Mouse (Mus musculus): ENCODE measurements around the gene Depp1. TPM values are rescaled to one million over a fixed set of nuclear protein-coding genes. Genes with fewer than 3 reads are reported as not detected.

Gene Depp1
- polyA plus RNA-seq, 1 experiment from 2014 or later: 38.5 TPM

- no peak overlapping the region for H3K4me2 ChIP-seq (replicated peaks; ENCODE audit: low read depth, low read length)
- ATAC-seq (ENCODE audit: low FRiP score, low TSS enrichment): no peak; the same call in 1 of the 2 replicates
- no peaks in the 10 kb centered on the region for H3K9me3 ChIP-seq (ENCODE audit: low read length)
- WGBS: 57% methylated on average over 3 of the region's 3 CpGs
- no peaks in the 10 kb centered on the region for H3K36me3 ChIP-seq (ENCODE audit: insufficient read depth, low read length)
- H3K4me1 ChIP-seq (ENCODE audit: insufficient read depth, low read length): no peaks in the 10 kb centered on the region
- H3K27ac ChIP-seq (ENCODE audit: low read length): no peak overlapping the region
- no peaks in the 10 kb centered on the region for H3K27me3 ChIP-seq (ENCODE audit: insufficient read depth, low read length)
- no peak overlapping the region for H3K9ac ChIP-seq (replicated peaks; ENCODE audit: low read length)
- no peak overlapping the region for H3K4me3 ChIP-seq (ENCODE audit: low read length)
Observed at GRCm38 (mm10) chr6:116644335-116644734, 6.1 kb upstream of the Depp1 start.

GRCm38 (mm10) chr6:116647763-116648162 is 2.6 kb upstream of the Depp1 start:
- no peak overlapping the region for H3K27ac ChIP-seq (ENCODE audit: low read length)

GRCm38 (mm10) chr6:116649811-116650210 is 598 bp upstream of the Depp1 start:
- Histone ChIP-seq H3K36me3 (ENCODE audit: insufficient read depth, low read length) (no peaks in the 10 kb centered on the region), H3K27ac (ENCODE audit: low read length) (no peak overlapping the region), H3K4me1 (ENCODE audit: insufficient read depth, low read length) (peaks cover 4% of the 10 kb centered on the region; the same call in 1 of the 2 replicates), H3K27me3 (ENCODE audit: insufficient read depth, low read length) (no peaks in the 10 kb centered on the region), H3K4me3 (ENCODE audit: low read length) (no peak overlapping the region), H3K9ac (replicated peaks; ENCODE audit: low read length) (no peak overlapping the region), H3K4me2 (replicated peaks; ENCODE audit: low read depth, low read length) (no peak overlapping the region), H3K9me3 (ENCODE audit: low read length) (no peaks in the 10 kb centered on the region)
- no peak for ATAC-seq (ENCODE audit: low FRiP score, low TSS enrichment)
- 84% methylated on average over 7 of the region's 7 CpGs for WGBS

More at GRCm38 (mm10) chr6:116647763-116648162, 2.6 kb upstream of the Depp1 start:
- no peaks in the 10 kb centered on the region for H3K36me3 ChIP-seq (ENCODE audit: insufficient read depth, low read length)
- H3K9ac ChIP-seq (replicated peaks; ENCODE audit: low read length): no peak overlapping the region
- 44% methylated on average over 12 of the region's 12 CpGs for WGBS
- peak; percentile 84 for ATAC-seq (ENCODE audit: low FRiP score, low TSS enrichment)
- H3K9me3 ChIP-seq (ENCODE audit: low read length): no peaks in the 10 kb centered on the region
- H3K4me1 ChIP-seq (ENCODE audit: insufficient read depth, low read length): peaks cover 4% of the 10 kb centered on the region; the same call in 1 of the 2 replicates
- H3K27me3 ChIP-seq (ENCODE audit: insufficient read depth, low read length): no peaks in the 10 kb centered on the region
- no peak overlapping the region for H3K4me2 ChIP-seq (replicated peaks; ENCODE audit: low read depth, low read length)
- H3K4me3 ChIP-seq (ENCODE audit: low read length): no peak overlapping the region

GRCm38 (mm10) chr6:116651437-116652118 is 1.2 kb downstream of the Depp1 start:
- WGBS: 63% methylated on average over 19 of the region's 20 CpGs
- H3K9me3 ChIP-seq (ENCODE audit: low read length): no peaks in the 10 kb centered on the region
- no peak for ATAC-seq (ENCODE audit: low FRiP score, low TSS enrichment)
- H3K9ac ChIP-seq (replicated peaks; ENCODE audit: low read length): peak overlapping the region; percentile 24
- peak overlapping the region; percentile 31 for H3K4me2 ChIP-seq (replicated peaks; ENCODE audit: low read depth, low read length)
- H3K4me3 ChIP-seq (ENCODE audit: low read length): peak overlapping the region; percentile 31
- no peak overlapping the region for H3K27ac ChIP-seq (ENCODE audit: low read length)
- no peaks in the 10 kb centered on the region for H3K36me3 ChIP-seq (ENCODE audit: insufficient read depth, low read length)
- no peaks in the 10 kb centered on the region for H3K27me3 ChIP-seq (ENCODE audit: insufficient read depth, low read length)
- peaks cover 4% of the 10 kb centered on the region; the same call in 1 of the 2 replicates for H3K4me1 ChIP-seq (ENCODE audit: insufficient read depth, low read length)

GRCm38 (mm10) chr6:116653191-116653590 is 2.8 kb downstream of the Depp1 start:
- H3K4me1 ChIP-seq (ENCODE audit: insufficient read depth, low read length): peaks cover 4% of the 10 kb centered on the region; the same call in 1 of the 2 replicates
- no peak for ATAC-seq (ENCODE audit: low FRiP score, low TSS enrichment)
- no peaks in the 10 kb centered on the region for H3K9me3 ChIP-seq (ENCODE audit: low read length)
- H3K9ac ChIP-seq (replicated peaks; ENCODE audit: low read length): no peak overlapping the region
- no peak overlapping the region for H3K4me3 ChIP-seq (ENCODE audit: low read length)
- H3K27ac ChIP-seq (ENCODE audit: low read length): no peak overlapping the region
- no peak overlapping the region for H3K4me2 ChIP-seq (replicated peaks; ENCODE audit: low read depth, low read length)
- no peaks in the 10 kb centered on the region for H3K27me3 ChIP-seq (ENCODE audit: insufficient read depth, low read length)
- 68% methylated on average over 3 of the region's 3 CpGs for WGBS
- H3K36me3 ChIP-seq (ENCODE audit: insufficient read depth, low read length): no peaks in the 10 kb centered on the region

- Histone ChIP-seq H3K4me1 (ENCODE audit: insufficient read depth, low read length) (peaks cover 4% of the 10 kb centered on the region; the same call in 1 of the 2 replicates), H3K27me3 (ENCODE audit: insufficient read depth, low read length) (no peaks in the 10 kb centered on the region), H3K4me3 (ENCODE audit: low read length) (no peak overlapping the region), H3K9ac (replicated peaks; ENCODE audit: low read length) (no peak overlapping the region), H3K36me3 (ENCODE audit: insufficient read depth, low read length) (no peaks in the 10 kb centered on the region), H3K4me2 (replicated peaks; ENCODE audit: low read depth, low read length) (no peak overlapping the region), H3K9me3 (ENCODE audit: low read length) (no peaks in the 10 kb centered on the region), H3K27ac (ENCODE audit: low read length) (no peak overlapping the region)
- 60% methylated on average over 9 of the region's 9 CpGs for WGBS
- ATAC-seq (ENCODE audit: low FRiP score, low TSS enrichment): peak; percentile 74
Observed at GRCm38 (mm10) chr6:116653684-116654454, 3.5 kb downstream of the Depp1 start.

GRCm38 (mm10) chr6:116663364-116663763 is 13.0 kb downstream of the Depp1 start:
- no peak for ATAC-seq (ENCODE audit: low FRiP score, low TSS enrichment)
- Histone ChIP-seq H3K4me2 (replicated peaks; ENCODE audit: low read depth, low read length) (no peak overlapping the region), H3K4me1 (ENCODE audit: insufficient read depth, low read length) (no peaks in the 10 kb centered on the region), H3K9ac (replicated peaks; ENCODE audit: low read length) (no peak overlapping the region), H3K27me3 (ENCODE audit: insufficient read depth, low read length) (no peaks in the 10 kb centered on the region), H3K27ac (ENCODE audit: low read length) (no peak overlapping the region), H3K36me3 (ENCODE audit: insufficient read depth, low read length) (no peaks in the 10 kb centered on the region), H3K9me3 (ENCODE audit: low read length) (no peaks in the 10 kb centered on the region), H3K4me3 (ENCODE audit: low read length) (no peak overlapping the region)
- 83% methylated on average over 2 of the region's 2 CpGs for WGBS

GRCm38 (mm10) chr6:116664031-116664430 is 13.6 kb downstream of the Depp1 start:
- Histone ChIP-seq H3K9ac (replicated peaks; ENCODE audit: low read length) (no peak overlapping the region), H3K27ac (ENCODE audit: low read length) (no peak overlapping the region), H3K4me2 (replicated peaks; ENCODE audit: low read depth, low read length) (no peak overlapping the region), H3K27me3 (ENCODE audit: insufficient read depth, low read length) (no peaks in the 10 kb centered on the region), H3K36me3 (ENCODE audit: insufficient read depth, low read length) (no peaks in the 10 kb centered on the region), H3K4me3 (ENCODE audit: low read length) (no peak overlapping the region), H3K9me3 (ENCODE audit: low read length) (no peaks in the 10 kb centered on the region), H3K4me1 (ENCODE audit: insufficient read depth, low read length) (no peaks in the 10 kb centered on the region)
- WGBS: 86% methylated on average over 6 of the region's 6 CpGs
- ATAC-seq (ENCODE audit: low FRiP score, low TSS enrichment): no peak

GRCm38 (mm10) chr6:116664830-116665229 is 14.4 kb downstream of the Depp1 start:
- no peaks in the 10 kb centered on the region for H3K36me3 ChIP-seq (ENCODE audit: insufficient read depth, low read length)

More at GRCm38 (mm10) chr6:116664830-116665229, 14.4 kb downstream of the Depp1 start:
- H3K4me1 ChIP-seq (ENCODE audit: insufficient read depth, low read length): no peaks in the 10 kb centered on the region
- H3K27me3 ChIP-seq (ENCODE audit: insufficient read depth, low read length): no peaks in the 10 kb centered on the region
- H3K4me2 ChIP-seq (replicated peaks; ENCODE audit: low read depth, low read length): no peak overlapping the region
- H3K4me3 ChIP-seq (ENCODE audit: low read length): no peak overlapping the region
- WGBS: 55% methylated on average over 3 of the region's 3 CpGs
- no peak overlapping the region for H3K27ac ChIP-seq (ENCODE audit: low read length)
- H3K9ac ChIP-seq (replicated peaks; ENCODE audit: low read length): no peak overlapping the region
- no peaks in the 10 kb centered on the region for H3K9me3 ChIP-seq (ENCODE audit: low read length)
- ATAC-seq (ENCODE audit: low FRiP score, low TSS enrichment): no peak
